Mouse (Mus musculus) ZHBTc4 (cell line): ENCODE measurements around the gene Ccpg1.

Source experiments
- DNase-seq: peaks from one replicate; pipeline ENCODE4 v3.0.0-alpha.2; 2011; ENCODE audit warnings: low read depth, low spot score

The Ccpg1 gene

DNA sequence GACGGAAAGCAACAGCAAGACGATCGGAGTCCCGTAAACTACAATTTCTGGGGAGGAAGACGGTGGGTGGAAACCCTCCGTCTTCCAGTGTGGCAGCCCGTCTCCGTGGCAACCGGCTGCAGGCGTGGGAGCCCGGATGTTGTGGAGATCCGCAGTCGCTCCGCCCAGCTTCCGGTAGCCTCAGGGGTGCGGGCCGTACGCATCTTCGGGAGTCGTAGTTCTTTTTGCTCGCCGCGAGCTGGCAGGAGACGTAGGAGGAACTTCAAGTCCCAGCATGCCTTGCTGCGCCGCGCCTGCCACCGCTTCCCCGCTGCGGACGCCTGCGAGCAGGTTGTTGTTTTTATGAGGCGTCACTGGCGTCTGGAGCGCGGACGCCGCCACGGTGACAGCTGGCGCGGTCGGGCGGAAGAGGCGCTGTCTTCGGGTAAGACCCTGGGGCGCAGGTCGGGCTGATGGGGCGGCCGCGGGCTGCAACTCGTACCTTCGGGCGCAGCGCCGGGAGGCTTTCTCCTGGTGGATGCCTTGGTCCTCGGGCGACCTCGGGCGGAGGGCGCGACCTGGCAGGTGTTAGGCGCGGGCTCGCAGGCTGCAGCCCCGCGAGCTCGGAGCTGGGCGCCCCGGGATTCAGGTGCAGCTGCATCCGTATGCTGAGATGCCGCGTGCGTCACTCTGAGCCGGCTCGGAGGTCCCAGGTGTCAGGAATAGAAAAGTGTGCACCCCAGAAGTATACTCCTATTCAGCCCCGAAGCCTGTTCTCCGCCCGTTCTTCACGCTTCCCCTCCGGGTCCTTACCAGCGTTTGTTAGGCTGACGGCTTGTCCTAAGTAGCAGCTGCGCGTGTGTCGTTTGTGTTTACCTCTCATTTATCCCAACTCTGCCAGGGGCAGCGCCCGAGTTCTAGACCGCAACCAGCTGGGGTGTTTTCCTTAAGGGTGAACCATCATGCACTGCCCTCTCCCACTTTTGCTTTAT lies at the start of gene Ccpg1, which contains the start of gene Ccpg1os:
TSS of gene Ccpg1 (plus strand) at position 180 of the 971 bp plus-strand sequence.
TSS of gene Ccpg1os (minus strand) at position 133 of the 971 bp plus-strand sequence.
- peak; percentile 100 for DNase-seq

DNA sequence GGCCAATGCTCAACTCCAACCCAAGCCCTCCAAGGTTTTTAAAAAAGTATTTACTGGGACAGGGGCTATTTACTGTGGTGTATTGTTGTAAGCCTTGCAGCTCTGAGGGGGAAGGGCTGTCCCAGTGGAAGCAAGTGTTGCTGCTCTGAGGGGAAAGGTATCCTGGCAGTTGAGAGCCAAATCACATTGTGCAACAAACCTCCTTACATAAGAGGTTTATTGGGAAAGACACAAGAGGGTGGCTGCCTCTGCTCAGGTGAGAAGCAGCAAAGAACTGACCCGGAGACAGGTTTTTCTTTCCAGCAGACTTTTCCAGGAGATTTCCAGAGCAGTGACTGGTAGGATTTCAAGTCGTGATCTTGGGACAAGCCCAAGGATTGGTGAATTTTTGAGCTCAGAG lies 48.9 kb upstream of the Ccpg1 start:
- no peak for DNase-seq

DNA sequence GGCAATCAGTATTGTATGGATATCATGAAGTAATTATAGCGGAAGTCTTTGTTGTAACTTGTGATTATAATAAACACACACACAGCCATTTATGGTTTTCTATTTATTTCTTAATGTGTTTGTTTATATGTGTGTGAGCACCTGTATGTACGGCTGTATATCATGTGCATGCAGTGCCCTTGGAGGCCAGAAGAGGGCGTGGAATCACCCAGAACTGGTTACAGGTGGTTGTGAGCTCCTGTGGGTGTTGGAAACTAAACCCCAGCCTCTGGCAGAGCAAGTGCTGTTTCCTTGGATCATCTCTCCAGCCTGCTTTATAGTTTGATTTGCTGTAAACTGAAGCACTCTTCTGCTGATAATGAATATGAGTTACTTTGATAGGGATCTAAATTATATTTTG lies 41.8 kb upstream of the Ccpg1 start:
- peak; percentile 84 for DNase-seq

DNA sequence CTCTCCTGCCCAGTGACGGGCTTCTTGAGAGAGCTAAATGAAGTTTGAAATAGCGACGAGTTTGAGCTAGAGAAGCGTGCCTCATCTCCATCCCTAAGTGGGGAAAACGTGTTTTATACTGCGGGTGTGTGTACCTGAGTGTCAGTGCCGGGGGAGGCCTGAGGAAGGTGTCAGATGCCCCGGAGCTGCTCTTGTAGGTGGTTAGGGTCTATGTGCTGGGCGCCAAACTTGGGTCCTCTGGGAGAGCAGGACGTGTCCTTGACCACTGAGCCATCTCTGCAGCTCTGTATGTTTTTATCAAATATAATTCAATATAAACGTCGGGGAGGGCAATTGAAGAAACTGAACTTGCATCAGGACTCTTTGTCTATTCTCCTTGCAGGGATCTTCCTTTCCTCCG lies 40.9 kb upstream of the Ccpg1 start:
- DNase-seq = no peak

- peak; percentile 65 for DNase-seq
These were observed 38.2 kb upstream of the Ccpg1 start for GRCm38 (mm10) chr9:72947010-72947409.

DNA sequence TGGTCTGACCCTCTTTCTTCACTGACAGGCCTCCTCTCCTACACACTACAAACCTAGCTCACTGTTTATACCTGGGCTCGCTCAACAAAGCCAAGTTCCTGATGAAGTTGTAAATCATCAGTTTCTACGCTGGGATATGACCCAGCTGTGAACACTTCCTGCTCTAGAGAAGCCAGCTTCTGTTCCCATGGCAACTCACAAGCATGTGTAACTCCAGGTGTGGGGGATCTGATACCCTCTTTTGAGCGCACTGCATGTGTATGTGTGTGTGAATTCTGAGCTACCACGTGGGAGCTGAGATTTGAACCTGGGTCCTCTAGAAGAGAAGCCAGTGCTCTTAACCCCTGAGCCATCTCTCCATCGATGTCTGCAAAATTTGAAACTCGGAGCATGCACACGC lies 35.7 kb upstream of the Ccpg1 start:
- no peak for DNase-seq

DNA sequence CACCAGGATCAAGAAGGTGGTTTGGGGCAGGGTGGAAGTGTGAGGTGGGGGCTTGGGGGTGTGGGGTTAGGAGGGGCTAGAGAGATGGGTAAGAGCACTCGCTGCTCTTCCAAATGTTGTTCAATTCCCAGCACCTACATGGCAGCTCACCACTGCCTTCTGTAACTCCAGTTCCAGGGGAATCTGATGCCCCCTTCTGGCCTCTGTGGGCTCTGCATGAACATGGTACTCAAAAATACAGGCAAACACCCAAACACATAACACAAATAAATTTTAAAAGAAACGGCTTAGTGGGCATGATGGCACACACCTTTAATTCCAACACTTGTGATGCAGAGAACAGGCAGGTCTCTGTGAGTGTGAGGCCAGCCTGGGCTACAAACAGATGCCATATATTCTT lies 30.5 kb upstream of the Ccpg1 start:
- peak; percentile 82 for DNase-seq

- peak; percentile 85 for DNase-seq
These were observed 29.7 kb upstream of the Ccpg1 start for GRCm38 (mm10) chr9:72955546-72955945.

- DNase-seq = peak; percentile 89
These were observed 26.4 kb upstream of the Ccpg1 start, which contains the start of the genes Dyx1c1 and Gm44503 for GRCm38 (mm10) chr9:72958521-72959450. TSS of gene Dyx1c1 (plus strand) at chr9:72958785. TSS of gene Gm44503 (plus strand) at chr9:72958852.

- DNase-seq = no peak
These were observed 23.9 kb upstream of the Ccpg1 start for GRCm38 (mm10) chr9:72961346-72961745.

- DNase-seq = peak; percentile 31
These were observed 23.3 kb upstream of the Ccpg1 start for GRCm38 (mm10) chr9:72961959-72962358.

- peak; percentile 83 for DNase-seq
These were observed 16.7 kb upstream of the Ccpg1 start for GRCm38 (mm10) chr9:72968349-72969061.

DNA sequence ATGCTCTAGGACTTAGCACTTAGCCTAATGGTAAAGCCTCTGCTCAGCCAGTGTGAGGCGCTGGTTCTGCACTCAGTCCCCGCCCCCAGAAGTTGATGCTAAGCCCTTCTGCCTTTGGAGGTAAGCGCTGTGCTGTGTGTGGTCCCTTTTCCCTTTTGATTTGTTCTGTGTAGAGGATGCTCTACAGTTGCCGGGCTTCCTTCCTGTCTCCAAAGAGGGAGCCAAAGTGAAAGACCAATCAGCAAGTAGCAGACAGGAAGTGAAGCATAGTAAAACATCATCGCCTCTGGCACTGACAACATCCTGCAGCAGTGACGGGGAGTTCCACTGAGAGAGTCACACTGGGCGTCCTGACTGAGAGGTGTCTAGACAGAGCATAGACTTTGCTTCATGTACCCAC lies 15.4 kb upstream of the Ccpg1 start:
- peak; percentile 90 for DNase-seq

GRCm38 (mm10) chr9:72972435-72972834 lies 12.8 kb upstream of the Ccpg1 start:
- no peak for DNase-seq

DNA sequence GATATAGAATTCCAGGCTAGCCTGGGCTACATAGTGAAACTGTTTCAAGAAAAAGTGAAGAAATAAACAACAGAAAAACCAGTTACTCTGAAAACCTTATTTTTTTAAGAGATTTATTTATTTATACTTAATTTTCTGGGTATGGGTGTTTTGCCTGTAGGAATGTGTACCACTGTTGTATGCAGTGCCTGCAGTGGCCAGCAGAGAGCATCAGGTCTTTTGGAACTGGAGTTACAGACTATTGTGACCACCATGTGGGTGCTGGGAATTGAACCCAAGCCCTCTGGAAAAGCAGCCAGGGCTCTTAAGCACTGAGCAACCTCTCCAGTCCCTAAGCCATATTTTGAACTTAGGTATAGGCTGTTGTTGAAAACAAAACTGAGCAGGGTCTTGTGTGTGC lies 12.2 kb upstream of the Ccpg1 start:
- DNase-seq = peak; percentile 33

DNA sequence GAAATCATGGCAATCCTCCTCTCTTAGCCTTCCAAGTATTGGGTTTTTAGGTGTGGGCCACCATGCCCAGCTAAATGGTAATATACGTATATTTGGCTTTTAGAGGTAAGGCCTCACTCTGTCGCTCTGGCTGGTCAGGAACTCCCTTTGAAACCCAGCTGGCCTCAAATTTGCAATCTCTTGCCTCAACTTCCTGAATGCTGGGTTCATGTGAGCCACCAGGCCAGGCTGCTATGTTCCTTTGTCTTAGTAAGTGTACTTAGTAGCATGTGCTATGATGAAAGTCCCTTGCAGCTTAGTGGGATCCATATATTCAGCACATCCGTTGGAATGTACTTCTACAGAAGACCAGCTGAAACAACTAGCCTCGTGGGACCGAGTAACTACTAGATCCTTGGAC lies 10.5 kb upstream of the Ccpg1 start:
- DNase-seq = no peak

DNA sequence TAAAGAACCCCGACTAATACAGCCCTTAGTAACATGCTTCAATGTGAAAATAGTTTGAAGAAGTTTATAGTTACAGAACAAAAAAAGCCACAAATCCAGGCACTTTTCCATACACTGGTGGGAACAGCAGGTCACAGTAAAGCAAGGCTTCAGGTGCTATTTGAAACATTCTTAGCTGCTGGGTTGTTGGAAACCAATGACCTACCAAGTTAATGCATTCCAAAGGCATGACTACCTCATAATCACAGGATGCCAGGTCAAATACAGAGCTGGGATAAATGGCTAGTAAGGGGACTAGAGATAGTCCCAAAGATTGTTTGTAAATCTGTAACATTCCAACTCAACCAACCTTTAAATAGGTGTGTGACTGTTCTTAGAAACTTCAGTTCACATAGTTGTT lies 10.0 kb upstream of the Ccpg1 start:
- no peak for DNase-seq

DNA sequence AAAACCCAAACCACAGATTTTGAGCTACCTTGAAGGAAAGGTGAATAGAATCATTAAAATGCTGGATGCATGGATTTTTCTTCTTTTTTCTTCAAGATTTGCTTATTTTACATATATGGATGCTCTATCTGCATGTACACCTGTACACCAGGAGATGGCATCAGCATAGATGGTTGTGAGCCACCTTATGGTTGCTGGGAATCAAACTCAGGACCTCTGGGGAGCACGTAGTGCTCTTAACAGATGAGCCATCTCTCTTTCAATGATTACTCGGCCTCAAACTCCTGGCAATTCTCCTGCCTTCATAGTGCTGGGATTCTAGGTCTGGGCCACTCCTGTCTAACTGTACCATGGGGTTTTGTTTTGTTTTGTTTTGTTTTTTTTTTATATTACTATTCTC lies 2.2 kb upstream of the Ccpg1 start:
- no peak for DNase-seq

- no peak for DNase-seq
These were observed 2.5 kb downstream of the Ccpg1 start for GRCm38 (mm10) chr9:72987703-72988102.

- DNase-seq = no peak
These were observed 3.5 kb downstream of the Ccpg1 start for GRCm38 (mm10) chr9:72988706-72989105.

- DNase-seq = no peak
These were observed 6.2 kb downstream of the Ccpg1 start for GRCm38 (mm10) chr9:72991420-72991819.
